Mouse (Mus musculus) liver, adult 2 months (tissue): ENCODE data around the gene Dmgdh.

Experiments
- CTCF ChIP-seq: fragments of 200-500 bp; IDR thresholded peaks from 2 replicates; pipeline ENCODE4 v1.5.1; 2011; ENCODE audit warnings: low read depth, low read length, control low read depth
- POLR2A ChIP-seq: fragments of 200-500 bp; IDR thresholded peaks from 2 replicates; pipeline ENCODE4 v1.6.1; 2011; ENCODE audit warnings: low read length, control low read depth; ENCODE audit not compliant: insufficient read depth; ENCODE audit errors: extremely low read depth

DNA sequence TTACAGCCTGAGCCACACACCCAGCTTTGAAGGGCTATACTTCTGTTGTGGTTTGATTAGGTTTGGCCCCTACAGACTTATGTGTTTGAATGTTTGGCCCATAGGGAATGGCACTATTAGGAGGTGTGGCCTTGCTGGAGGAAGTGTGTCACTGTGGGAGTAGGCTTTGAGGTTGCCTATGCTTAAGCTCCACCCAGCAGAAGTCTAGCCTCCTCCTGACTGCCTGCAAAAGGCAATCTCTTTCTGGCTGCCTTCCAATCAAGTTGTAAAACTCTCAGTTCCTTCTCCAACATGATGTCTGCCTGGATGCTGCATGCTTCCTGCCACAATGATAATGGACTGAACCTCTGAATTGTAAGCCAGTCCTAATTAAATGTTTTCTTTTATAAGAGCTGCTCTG lies 9.1 kb downstream of the Dmgdh start:
- TF ChIP-seq CTCF = no peak
- no peak for TF ChIP-seq POLR2A
